Mouse (Mus musculus) ovary, postnatal 36 days (tissue): ENCODE data around the gene Apoa5.
"Not testable (repeated sequence)": the region's sequence is repeated elsewhere in the genome, so short reads cannot be mapped to it uniquely, and the experiment has no call there.

Source experiments
- DNase-seq: peaks from one replicate; pipeline ENCODE4 v3.0.0; 2022; ENCODE audit warnings: low spot score, mixed read lengths

Gene Apoa5

GRCm38 (mm10) chr9:46261131-46261530 lies 7.3 kb upstream of the Apoa5 start:
- DNase-seq = no peak

GRCm38 (mm10) chr9:46269125-46269524 lies 692 bp downstream of the Apoa5 start:
- no peak for DNase-seq

- DNase-seq = no peak
Measured at GRCm38 (mm10) chr9:46270782-46271181, 2.3 kb downstream of the Apoa5 start.

- DNase-seq = no peak
Measured at GRCm38 (mm10) chr9:46272070-46272469, 3.6 kb downstream of the Apoa5 start.

- DNase-seq = peak; percentile 85
Measured at GRCm38 (mm10) chr9:46272677-46273454, 4.4 kb downstream of the Apoa5 start, which contains the start of gene Zpr1. Gene Zpr1, plus strand, starts transcription at chr9:46273064.

- DNase-seq = no peak
Measured at GRCm38 (mm10) chr9:46274494-46274893, 6.1 kb downstream of the Apoa5 start.

GRCm38 (mm10) chr9:46282631-46283436 lies 14.4 kb downstream of the Apoa5 start, which contains the start of gene Bud13:
Gene Bud13, plus strand, starts transcription at chr9:46283008.
- peak; percentile 94 for DNase-seq

GRCm38 (mm10) chr9:46298381-46298780 lies 29.9 kb downstream of the Apoa5 start:
- no peak for DNase-seq

- DNase-seq = peak; percentile 22
Measured at GRCm38 (mm10) chr9:46302142-46302541, 33.7 kb downstream of the Apoa5 start.

- DNase-seq = no peak
Measured at GRCm38 (mm10) chr9:46309121-46309520, 40.7 kb downstream of the Apoa5 start.

GRCm38 (mm10) chr9:46314507-46314906 lies 46.1 kb downstream of the Apoa5 start:
- DNase-seq = peak; percentile 58

- no peak for DNase-seq
Measured at GRCm38 (mm10) chr9:46314921-46315320, 46.5 kb downstream of the Apoa5 start.

GRCm38 (mm10) chr9:46315807-46316365 lies 47.5 kb downstream of the Apoa5 start:
- no peak for DNase-seq

- DNase-seq = no peak
Measured at GRCm38 (mm10) chr9:46316388-46316787, 48.0 kb downstream of the Apoa5 start.

GRCm38 (mm10) chr9:46316909-46317308 lies 48.5 kb downstream of the Apoa5 start:
- DNase-seq = no peak

- no peak for DNase-seq
Measured at GRCm38 (mm10) chr9:46317957-46318356, 49.5 kb downstream of the Apoa5 start.

- DNase-seq = not testable (repeated sequence)
Measured at GRCm38 (mm10) chr9:46319886-46320285, 51.5 kb downstream of the Apoa5 start, which contains the start of gene 4931429L15Rik. Gene 4931429L15Rik, minus strand, starts transcription at chr9:46319986.

GRCm38 (mm10) chr9:46320461-46320860 lies 52.0 kb downstream of the Apoa5 start:
- DNase-seq = no peak
